Mouse (Mus musculus) WW6 (cell line): ENCODE data around the gene Ier3.

Experiments used
- DNase-seq: peaks from one replicate; pipeline ENCODE4 v3.0.0-alpha.2; 2013; ENCODE audit warnings: low read depth, low spot score

Ier3 gene

GRCm38 (mm10) chr17:35810900-35811648 is 10.4 kb upstream of the Ier3 start:
- no peak for DNase-seq

- no peak for DNase-seq
These were observed 9.2 kb upstream of the Ier3 start for GRCm38 (mm10) chr17:35812307-35812706.

- DNase-seq = no peak
These were observed 8.7 kb upstream of the Ier3 start for GRCm38 (mm10) chr17:35812736-35813135.

- no peak for DNase-seq
These were observed 8.2 kb upstream of the Ier3 start for GRCm38 (mm10) chr17:35813245-35813647.

GRCm38 (mm10) chr17:35813653-35814052 is 7.8 kb upstream of the Ier3 start:
- no peak for DNase-seq

GRCm38 (mm10) chr17:35814678-35815077 is 6.8 kb upstream of the Ier3 start:
- DNase-seq = no peak

GRCm38 (mm10) chr17:35815836-35816235 is 5.6 kb upstream of the Ier3 start:
- no peak for DNase-seq

GRCm38 (mm10) chr17:35816686-35817085 is 4.8 kb upstream of the Ier3 start:
- no peak for DNase-seq

- DNase-seq = no peak
These were observed 4.3 kb upstream of the Ier3 start for GRCm38 (mm10) chr17:35817226-35817625.

GRCm38 (mm10) chr17:35820111-35820510 is 1.4 kb upstream of the Ier3 start:
- DNase-seq = no peak

GRCm38 (mm10) chr17:35822564-35822963 is 1.1 kb downstream of the Ier3 start:
- DNase-seq = no peak

- no peak for DNase-seq
These were observed 1.8 kb downstream of the Ier3 start, which contains the start of gene Flot1 for GRCm38 (mm10) chr17:35822964-35823937. Flot1 (plus strand) TSS chr17:35823230.

GRCm38 (mm10) chr17:35824402-35824801 is 2.9 kb downstream of the Ier3 start:
- DNase-seq = no peak

- DNase-seq = no peak
These were observed 3.8 kb downstream of the Ier3 start for GRCm38 (mm10) chr17:35825109-35825850.

- no peak for DNase-seq
These were observed 8.3 kb downstream of the Ier3 start for GRCm38 (mm10) chr17:35829737-35830136.

- no peak for DNase-seq
These were observed 11.1 kb downstream of the Ier3 start for GRCm38 (mm10) chr17:35832400-35833238.

- no peak for DNase-seq
These were observed 11.8 kb downstream of the Ier3 start for GRCm38 (mm10) chr17:35833239-35833751.

GRCm38 (mm10) chr17:35833894-35834293 is 12.4 kb downstream of the Ier3 start:
- DNase-seq = no peak

- DNase-seq = no peak
These were observed 13.4 kb downstream of the Ier3 start for GRCm38 (mm10) chr17:35834696-35835422.
